Mouse (Mus musculus) erythroblast, embryonic 14.5 days (primary cell): ENCODE results near the gene Magi1.

Experiments
- GATA1 ChIP-seq: IDR thresholded peaks from 2 replicates; pipeline ENCODE4 v1.6.1; 2012; ENCODE audit warnings: low read length, inconsistent platforms, mixed read lengths
- TAL1 ChIP-seq: IDR thresholded peaks from 3 replicates; pipeline ENCODE4 v1.6.1; 2012; ENCODE audit warnings: low read length, inconsistent platforms, mixed read lengths

GRCm38 (mm10) chr6:94038897-94039296, 244.8 kb downstream of the Magi1 start:
- TF ChIP-seq GATA1 = no peak
- TF ChIP-seq TAL1 = no peak
